Mouse (Mus musculus): Measurements from ENCODE around the gene Phb.

DNA sequence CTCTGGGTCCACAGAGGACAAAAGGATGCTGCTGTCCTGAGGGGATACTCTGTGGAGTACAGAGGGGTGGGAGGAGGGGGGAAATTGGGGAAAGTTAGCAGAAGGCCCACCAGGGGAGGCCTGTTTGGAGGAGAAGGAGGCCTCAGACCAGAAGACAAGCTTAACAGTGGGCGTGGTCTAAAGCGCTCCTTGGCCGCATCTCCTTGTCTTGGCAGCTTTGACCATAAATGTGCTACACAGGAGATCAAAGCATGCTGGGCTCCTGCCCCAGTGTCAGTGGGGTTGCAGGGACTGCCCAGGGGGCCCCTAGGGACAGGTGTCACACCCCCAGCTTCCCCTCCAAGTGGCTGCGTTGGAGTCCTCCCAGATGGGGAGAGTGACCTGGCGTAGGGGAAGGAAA is 22.9 kb upstream of the Phb start:
- no peak for TF ChIP-seq POLR2A (IDR thresholded peaks at IDR 0.05; ENCODE audit: extremely low read depth, insufficient read depth, low read length)
- TF ChIP-seq CTCF (IDR thresholded peaks at IDR 0.05; ENCODE audit: low read depth, low read length): no peak

Data from liver, adult 2 months (tissue).